Mouse (Mus musculus) heart, embryonic 11.5 days (tissue): ENCODE measurements around the gene Ggnbp2. TPM values are rescaled to one million over a fixed set of nuclear protein-coding genes. Genes with fewer than 3 reads are reported as not detected.
"Not testable (repeated sequence)": the region's sequence is repeated elsewhere in the genome, so short reads cannot be mapped to it uniquely, and the experiment has no call there.

Experiments
- ATAC-seq: fragments of 200-750 bp; cut with Nextera tagmentation; replicated peaks from 2 replicates; pipeline ENCODE4 v1.8.0; 2017; ENCODE audit warnings: moderate library complexity; ENCODE audit not compliant: insufficient number of reproducible peaks, low FRiP score, low TSS enrichment
- H3K27ac ChIP-seq: fragments of 300-500 bp; sonication (generic); 2 replicates; pipeline ENCODE4 v1.5.1; 2014; ENCODE audit warnings: mild to moderate bottlenecking, low read depth, low read length
- H3K27me3 ChIP-seq: fragments of 300-500 bp; sonication (generic); 2 replicates; pipeline ENCODE4 v1.6.1; 2014; ENCODE audit warnings: mild to moderate bottlenecking, low read length, mixed read lengths; ENCODE audit not compliant: control insufficient read depth, insufficient read depth
- H3K36me3 ChIP-seq: fragments of 300-500 bp; sonication (generic); 2 replicates; pipeline ENCODE4 v1.6.1; 2014; ENCODE audit warnings: mild to moderate bottlenecking, low read length, moderate library complexity, mixed read lengths; ENCODE audit not compliant: control insufficient read depth, insufficient read depth
- H3K4me1 ChIP-seq: fragments of 300-500 bp; sonication (generic); 2 replicates; pipeline ENCODE4 v1.6.1; 2014; ENCODE audit warnings: low read length; ENCODE audit not compliant: control insufficient read depth, insufficient read depth
- H3K4me2 ChIP-seq: fragments of 300-500 bp; sonication (generic); 2 replicates; pipeline ENCODE4 v1.6.1; 2014; ENCODE audit warnings: mild to moderate bottlenecking, moderate library complexity
- H3K4me3 ChIP-seq: fragments of 300-500 bp; sonication (generic); 2 replicates; pipeline ENCODE4 v1.5.1; 2014; ENCODE audit warnings: low read depth, low read length
- H3K9ac ChIP-seq: fragments of 300-500 bp; sonication (generic); 2 replicates; pipeline ENCODE4 v1.6.1; 2014; ENCODE audit warnings: mild to moderate bottlenecking, low read depth, low read length, moderate library complexity
- H3K9me3 ChIP-seq: fragments of 300-500 bp; sonication (generic); replicated peaks from 2 replicates; pipeline ENCODE4 v1.6.1; 2016; ENCODE audit warnings: low read length; ENCODE audit not compliant: control insufficient read depth
- WGBS: fragments of 180-500 bp; shearing (Covaris S2); extraction: QIAGEN DNeasy Blood & Tissue Kit; methylation state at CpG from one replicate; pipeline ENCODE4 v1.1.7; 2014; ENCODE audit not compliant: insufficient replicate concordance; 5-methylcytosine and 5-hydroxymethylcytosine counted together
- polyA plus RNA-seq: library from polyadenylated mRNA; unstranded; fragments of >200 nt; fragmentation: Nextera tagmentation; extraction: Ambion mirVana; gene quantifications from 2 replicates; pipeline ENCODE4 v1.2.1, GENCODE M21; 2014

Ggnbp2 gene
- polyA plus RNA-seq, 1 experiment from 2014 or later, result 54.8 TPM

DNA sequence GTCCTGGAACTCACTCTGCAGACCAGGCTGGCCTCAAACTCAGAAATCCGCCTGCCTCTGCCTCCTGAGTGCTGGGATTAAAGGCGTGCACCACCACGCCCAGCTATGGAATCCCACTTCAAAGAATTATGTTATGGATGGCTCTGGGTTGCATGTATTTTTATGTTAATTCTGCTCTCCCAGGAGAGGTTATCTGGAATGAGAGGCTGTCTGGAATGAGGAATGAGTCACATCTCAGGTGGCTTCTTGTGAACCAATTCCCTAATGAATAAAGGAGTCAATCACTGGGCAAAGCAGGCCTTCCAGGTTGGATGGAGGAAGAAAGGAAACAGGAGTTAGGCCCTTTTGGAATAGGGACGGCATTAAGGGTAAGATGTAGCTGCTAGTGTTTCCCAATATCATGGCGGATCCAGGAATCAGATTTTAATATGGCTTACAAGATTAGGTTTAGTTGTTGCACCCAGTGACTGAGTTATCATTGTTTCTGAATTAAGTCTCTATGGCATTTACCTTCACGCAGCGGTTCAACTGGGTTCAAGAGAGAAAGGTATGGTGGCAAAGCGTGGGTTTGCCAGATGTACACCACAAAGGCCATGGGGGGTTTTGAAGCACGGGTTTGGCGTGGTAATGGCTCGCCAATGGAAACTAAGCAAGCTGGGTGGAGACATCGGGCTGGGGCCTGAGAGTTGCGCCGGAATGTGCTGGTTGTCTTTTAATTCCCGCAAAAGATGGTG is 23.7 kb downstream of the Ggnbp2 start:
- Histone ChIP-seq H3K9ac (no peak overlapping the region), H3K9me3 (no peaks in the 10 kb centered on the region), H3K4me1 (no peaks in the 10 kb centered on the region), H3K27me3 (no peaks in the 10 kb centered on the region), H3K4me2 (no peak overlapping the region), H3K36me3 (peaks cover 5% of the 10 kb centered on the region), H3K4me3 (no peak overlapping the region), H3K27ac (no peak overlapping the region)
- WGBS, result 93% methylated on average over 15 of the region's 15 CpGs
- ATAC-seq, result no peak

DNA sequence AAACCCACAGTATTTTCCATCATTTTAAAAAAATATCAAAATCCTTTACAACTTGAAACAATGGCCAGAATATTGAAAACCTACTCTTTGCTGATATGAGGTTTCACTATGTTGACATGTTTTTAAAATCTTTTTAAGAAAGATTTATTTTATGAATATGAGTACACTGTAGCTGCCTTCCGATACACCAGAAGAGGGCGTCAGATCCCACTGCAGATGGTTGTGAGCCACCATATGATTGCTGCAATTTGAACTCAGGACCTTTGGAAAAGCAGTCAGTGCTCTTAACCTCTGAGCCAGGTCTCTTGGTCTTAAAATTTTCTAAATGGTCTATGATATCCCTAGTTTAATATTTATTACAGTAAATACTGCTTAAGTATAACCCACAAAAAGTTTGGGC is 31.3 kb downstream of the Ggnbp2 start:
- Histone ChIP-seq H3K9me3 (no peaks in the 10 kb centered on the region), H3K9ac (no peak overlapping the region), H3K4me2 (no peak overlapping the region), H3K4me3 (no peak overlapping the region), H3K4me1 (no peaks in the 10 kb centered on the region), H3K27ac (no peak overlapping the region), H3K36me3 (peaks cover 27% of the 10 kb centered on the region), H3K27me3 (no peaks in the 10 kb centered on the region)
- ATAC-seq, result no peak
- WGBS, result 89% methylated on average over 2 of the region's 2 CpGs

DNA sequence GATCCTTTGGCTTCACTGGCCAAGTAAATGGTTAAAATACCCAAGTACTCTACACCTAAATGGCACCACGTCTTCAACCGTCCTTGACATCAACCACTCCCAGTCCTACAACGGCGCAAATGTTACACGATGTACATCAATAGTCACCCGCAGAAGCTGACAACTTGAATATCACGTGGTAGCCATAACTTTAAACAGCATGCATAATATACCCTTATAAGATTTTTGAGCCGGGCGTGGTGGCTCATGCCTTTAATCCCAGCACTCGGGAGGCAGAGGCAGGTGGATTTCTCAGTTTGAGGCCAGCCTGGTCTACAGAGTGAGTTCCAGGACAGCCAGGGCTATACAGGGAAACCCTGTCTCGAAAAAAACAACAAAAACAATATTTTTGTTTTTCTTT is 41.1 kb downstream of the Ggnbp2 start:
- ATAC-seq, H3K9me3 ChIP-seq, H3K27me3 ChIP-seq: not testable (repeated sequence)
- peak overlapping the region; percentile 84 for H3K4me3 ChIP-seq
- H3K36me3 ChIP-seq, result peaks cover 15% of the 10 kb centered on the region
- 75% methylated on average over 11 of the region's 11 CpGs for WGBS
- H3K27ac ChIP-seq, result peak overlapping the region; percentile 77
- H3K9ac ChIP-seq, result peak overlapping the region; percentile 89; the same call in 1 of the 2 replicates
- peaks cover 26% of the 10 kb centered on the region for H3K4me1 ChIP-seq
- H3K4me2 ChIP-seq, result peak overlapping the region; percentile 80

DNA sequence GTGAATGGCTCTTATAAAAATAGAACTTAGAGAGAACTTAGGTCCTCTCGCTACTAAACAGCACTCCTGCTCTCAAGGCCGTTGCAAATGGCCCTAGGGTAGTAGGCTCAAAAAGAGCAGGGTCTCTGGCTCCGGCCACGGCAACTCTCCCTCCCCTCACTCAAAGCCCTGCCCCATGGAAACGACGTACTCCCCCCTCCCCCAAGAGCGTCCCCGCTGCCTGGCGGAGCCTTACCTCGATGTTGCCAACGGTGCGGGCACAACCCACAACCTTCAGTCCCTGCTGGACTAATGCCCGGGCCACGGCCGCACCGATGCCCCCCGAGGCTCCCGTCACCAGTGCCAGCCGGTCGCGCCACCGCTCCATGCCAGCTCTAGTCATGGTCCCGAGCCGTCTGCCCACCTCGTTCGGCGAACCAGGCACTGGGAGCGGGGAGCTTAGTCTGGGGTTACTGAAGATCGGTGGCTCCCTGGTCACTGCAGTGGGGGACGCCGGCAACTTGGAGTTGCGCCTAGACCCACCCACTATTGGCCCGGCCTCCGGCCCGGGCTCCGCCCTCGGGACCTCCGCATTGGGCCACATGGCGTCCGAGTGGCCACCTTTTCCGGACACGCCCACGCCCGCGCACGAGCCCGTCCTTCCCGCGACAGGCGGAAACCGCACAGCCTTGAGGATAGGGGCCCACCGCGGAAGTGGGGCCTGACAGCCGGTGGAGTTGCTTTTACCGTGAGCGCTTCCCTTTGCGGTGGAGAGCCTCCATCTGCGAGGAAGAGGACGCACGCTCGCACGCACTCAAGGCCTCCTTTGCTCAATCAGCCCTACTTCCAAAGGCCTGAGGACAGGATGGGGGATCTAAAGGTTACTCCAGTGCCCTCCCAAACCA is 41.9 kb downstream of the Ggnbp2 start, which contains the start of gene Dhrs11:
TSS of gene Dhrs11 (minus strand) at position 479 of the 884 bp plus-strand sequence.
- peak within 1 kb of the TSS; percentile 89 for H3K9ac ChIP-seq
- peaks cover 10% of the 10 kb centered on the region for H3K36me3 ChIP-seq
- H3K9me3 ChIP-seq, result no peaks in the 10 kb centered on the region
- H3K4me1 ChIP-seq, result peaks cover 32% of the 10 kb centered on the region
- H3K4me3 ChIP-seq, result peak within 1 kb of the TSS; percentile 84
- ATAC-seq, result peak; percentile 92
- peak within 1 kb of the TSS; percentile 77 for H3K27ac ChIP-seq
- peak within 1 kb of the TSS; percentile 80 for H3K4me2 ChIP-seq
- no peaks in the 10 kb centered on the region; the same call in 1 of the 2 replicates for H3K27me3 ChIP-seq
- WGBS, result under 1% methylated on average over 62 of the region's 62 CpGs

DNA sequence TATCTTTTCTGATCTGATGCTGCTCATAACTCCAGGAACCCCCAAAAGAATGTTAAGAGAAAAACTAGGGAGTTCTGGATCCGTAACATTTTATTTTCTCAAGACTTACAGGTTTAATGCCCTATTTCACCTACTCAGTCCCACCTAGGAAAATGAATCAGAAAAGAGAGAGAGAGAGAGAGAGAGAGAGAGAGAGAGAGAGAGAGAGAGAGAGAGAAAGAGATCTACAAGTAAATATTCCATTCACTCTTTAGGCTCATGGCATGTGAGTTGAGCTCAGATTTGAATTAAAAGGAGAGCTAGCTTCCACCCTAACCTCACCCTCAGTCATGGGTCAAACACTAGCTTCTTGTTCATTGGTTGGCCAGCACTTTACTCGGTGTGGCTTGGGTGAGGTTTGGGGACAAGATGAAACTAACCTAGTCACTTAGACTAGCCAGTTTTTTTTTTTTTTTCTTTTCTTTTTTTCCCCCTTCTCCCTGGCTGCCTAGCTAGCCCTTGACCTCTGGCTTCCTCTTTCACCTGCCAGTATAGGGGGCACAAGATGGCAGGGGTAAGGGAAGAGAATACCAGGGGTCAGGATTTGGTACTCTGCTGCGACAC is 42.6 kb downstream of the Ggnbp2 start:
- Histone ChIP-seq H3K9me3 (no peaks in the 10 kb centered on the region), H3K36me3 (peaks cover 8% of the 10 kb centered on the region), H3K9ac (peak overlapping the region; percentile 89), H3K4me3 (peak overlapping the region; percentile 84), H3K4me1 (peaks cover 39% of the 10 kb centered on the region), H3K4me2 (peak overlapping the region; percentile 80), H3K27ac (peak overlapping the region; percentile 77), H3K27me3 (no peaks in the 10 kb centered on the region; the same call in 1 of the 2 replicates)
- ATAC-seq, result no peak
- whole genome bisulfite sequencing, result 49% methylated on average over 3 of the region's 3 CpGs

DNA sequence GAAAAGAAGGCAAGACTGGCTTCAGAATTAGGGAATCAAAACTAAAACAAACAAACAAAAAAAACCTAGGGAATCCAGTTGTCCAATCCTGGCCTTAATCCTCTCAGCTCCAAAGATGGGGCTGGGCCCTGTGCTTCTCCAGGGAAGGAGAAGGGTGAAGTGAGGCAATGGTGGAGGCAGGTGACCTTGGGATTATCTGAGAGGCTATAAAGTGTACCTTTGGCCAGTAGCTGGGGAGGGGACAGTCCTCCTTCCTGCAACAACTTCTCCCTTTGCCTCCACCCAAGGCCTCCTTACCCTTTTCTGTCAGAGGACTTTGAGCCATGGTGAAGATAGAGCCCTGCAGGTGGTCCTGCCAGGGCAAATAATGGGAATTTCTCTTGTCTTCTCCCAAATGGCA is 43.1 kb downstream of the Ggnbp2 start:
- no peaks in the 10 kb centered on the region; the same call in 1 of the 2 replicates for H3K27me3 ChIP-seq

DNA sequence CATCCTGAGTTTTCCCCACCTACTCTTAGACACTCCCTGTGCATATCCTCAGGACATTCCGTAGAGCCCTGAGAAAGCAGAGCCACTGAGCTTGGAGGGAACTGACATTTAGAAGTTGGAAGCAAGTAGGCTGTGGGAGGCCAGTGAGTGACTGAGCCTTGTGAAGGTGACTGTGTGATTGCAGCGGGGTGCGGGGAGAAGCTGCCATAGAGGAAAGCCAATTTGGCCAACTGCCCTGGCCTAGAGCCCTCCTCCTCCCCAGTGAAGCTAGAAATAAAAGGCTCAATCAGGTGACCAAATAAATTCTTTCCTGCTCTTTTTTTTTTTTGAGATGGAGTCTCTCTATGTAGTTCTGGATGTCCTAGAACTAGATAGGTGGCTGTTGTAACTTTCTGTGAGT is 44.4 kb downstream of the Ggnbp2 start:
- H3K9me3 ChIP-seq, result no peaks in the 10 kb centered on the region
- peak overlapping the region; percentile 40; the same call in 1 of the 2 replicates for H3K9ac ChIP-seq
- peak overlapping the region; percentile 69 for H3K27ac ChIP-seq
- ATAC-seq, result no peak
- H3K4me1 ChIP-seq, result peaks cover 50% of the 10 kb centered on the region
- H3K4me2 ChIP-seq, result peak overlapping the region; percentile 80
- H3K4me3 ChIP-seq, result peak overlapping the region; percentile 84
- peaks cover 5% of the 10 kb centered on the region; the same call in 1 of the 2 replicates for H3K27me3 ChIP-seq
- no peaks in the 10 kb centered on the region for H3K36me3 ChIP-seq
- WGBS, result 34% methylated on average over 3 of the region's 3 CpGs

More for the DNA sequence above, 43.1 kb downstream of the Ggnbp2 start:
- peak overlapping the region; percentile 24; the same call in 1 of the 2 replicates for H3K9ac ChIP-seq
- no peak for ATAC-seq
- H3K4me2 ChIP-seq, result peak overlapping the region; percentile 80
- H3K27ac ChIP-seq, result no peak overlapping the region
- H3K4me3 ChIP-seq, result peak overlapping the region; percentile 84
- 0 out of 2 replicates have a peak, but pooled peaks cover 3% of the 10 kb centered on the region for H3K36me3 ChIP-seq
- no peaks in the 10 kb centered on the region for H3K9me3 ChIP-seq
- peaks cover 43% of the 10 kb centered on the region for H3K4me1 ChIP-seq

DNA sequence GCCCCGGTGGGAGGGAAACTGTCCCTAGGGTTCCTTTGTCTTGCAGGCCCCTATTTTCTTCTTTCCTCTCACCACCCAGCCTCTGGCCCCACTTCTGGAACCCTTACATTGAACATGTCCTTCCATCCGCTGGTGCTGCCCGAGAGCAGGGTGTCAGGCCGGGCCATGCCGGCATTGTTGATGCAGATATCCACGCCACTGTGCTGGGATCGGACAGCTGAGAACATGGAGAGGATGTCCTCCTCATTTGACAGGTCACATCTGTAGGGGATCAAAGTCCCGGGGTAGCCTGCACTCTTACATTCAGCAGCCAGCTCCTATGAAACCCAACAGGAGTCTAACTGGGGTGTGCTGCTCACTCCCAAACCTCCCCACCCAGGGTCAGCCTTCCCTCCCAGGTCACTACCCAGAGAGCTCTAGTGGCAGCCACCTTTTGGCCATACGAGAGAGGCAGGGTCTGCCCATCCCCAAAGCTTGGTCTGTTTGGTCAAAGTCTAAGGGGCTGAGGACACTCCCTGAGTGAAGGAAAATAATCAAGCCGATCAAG is 45.3 kb downstream of the Ggnbp2 start:
- Histone ChIP-seq H3K9ac (peak overlapping the region; percentile 40; the same call in 1 of the 2 replicates), H3K27ac (0 out of 2 replicates have a peak overlapping the region, but pooled peaks have one; percentile 69), H3K9me3 (no peaks in the 10 kb centered on the region), H3K27me3 (peaks cover 5% of the 10 kb centered on the region; the same call in 1 of the 2 replicates), H3K4me3 (peak overlapping the region; percentile 84), H3K4me1 (peaks cover 50% of the 10 kb centered on the region), H3K4me2 (peak overlapping the region; percentile 80), H3K36me3 (no peaks in the 10 kb centered on the region)
- 76% methylated on average over 10 of the region's 10 CpGs for WGBS
- ATAC-seq, result no peak
